12 mouse cellular contexts compared by ENCODE assay signal in the genomic region with DNA sequence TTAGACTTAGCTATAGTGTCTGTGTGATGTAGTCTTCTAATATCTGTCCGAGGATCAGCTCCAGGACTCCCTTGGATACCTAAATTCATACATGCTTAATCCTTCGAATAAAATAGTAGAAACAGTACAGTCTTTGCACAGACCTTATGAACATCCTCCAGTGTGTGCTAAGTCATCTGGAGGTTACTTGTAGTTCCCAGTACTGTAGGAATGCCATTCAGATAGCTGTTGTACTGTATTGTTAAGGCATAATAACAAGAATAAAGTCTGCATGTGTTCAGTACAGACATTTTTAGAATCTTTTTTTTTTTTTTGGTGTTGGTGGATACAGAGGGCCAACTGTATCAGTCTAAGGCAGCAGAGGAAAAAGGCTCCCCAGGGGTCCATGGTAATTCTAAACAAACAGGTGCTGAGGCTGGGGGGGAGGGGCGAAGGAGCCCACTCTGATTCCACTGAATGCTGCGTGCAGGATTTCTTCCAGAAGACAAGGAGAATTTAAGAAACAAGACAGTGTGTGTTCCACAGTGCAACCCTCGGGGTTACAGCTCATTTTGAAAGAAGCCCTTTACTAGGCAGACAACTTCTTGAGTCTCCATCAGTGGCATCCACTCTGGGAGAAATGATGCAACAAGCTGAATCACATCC.
DNase-seq lines count a peak whose midpoint lies in the region; ATAC-seq and TF ChIP-seq lines count a peak whose summit lies in the region.
"Had no signal": no experiment of that assay in that cellular context is flagged by ENCODE, and none has a peak within 500 bp of the region (broad histone marks: within the 10 kb centered on the region; RNA-seq: fewer than 3 reads in every experiment).

No protein-coding gene starts in this region.

- H3K27me3 ChIP-seq in heart, embryonic 11.5 days (ENCODE audit: control insufficient read depth, insufficient read depth, low read length), result no peaks in the 10 kb centered on the region
- H3K27me3 ChIP-seq in forebrain, embryonic 12.5 days, result peaks cover 4% of the 10 kb centered on the region; the same call in 1 of the 2 replicates
- no peaks in the 10 kb centered on the region for H3K27me3 ChIP-seq in limb, embryonic 10.5 days (ENCODE audit: low read depth, poor library complexity, severe bottlenecking)
- 0 out of 2 replicates have a peak, but pooled peaks cover 2% of the 10 kb centered on the region for H3K27me3 ChIP-seq in midbrain, embryonic 15.5 days (replicated peaks)
- H3K27me3 ChIP-seq in stomach, postnatal 0 days (ENCODE audit: control insufficient read depth, insufficient read depth, low read length), result no peaks in the 10 kb centered on the region
- H3K27me3 ChIP-seq: heart, embryonic 12.5 days had no signal

- H3K9me3 ChIP-seq in heart, embryonic 11.5 days (replicated peaks; ENCODE audit: control insufficient read depth, low read length), result no peaks in the 10 kb centered on the region
- H3K9me3 ChIP-seq in forebrain, embryonic 12.5 days, result no peaks in the 10 kb centered on the region
- no peaks in the 10 kb centered on the region for H3K9me3 ChIP-seq in limb, embryonic 10.5 days (replicated peaks)
- no peaks in the 10 kb centered on the region for H3K9me3 ChIP-seq in midbrain, embryonic 15.5 days
- no peaks in the 10 kb centered on the region for H3K9me3 ChIP-seq in stomach, postnatal 0 days (ENCODE audit: control insufficient read depth, low read length)
- H3K9me3 ChIP-seq: heart, embryonic 12.5 days had no signal

- no peaks in the 10 kb centered on the region for H3K36me3 ChIP-seq in heart, embryonic 11.5 days (ENCODE audit: control insufficient read depth, insufficient read depth, low read length)
- H3K36me3 ChIP-seq in forebrain, embryonic 12.5 days (replicated peaks), result no peaks in the 10 kb centered on the region
- H3K36me3 ChIP-seq in limb, embryonic 10.5 days, result no peaks in the 10 kb centered on the region
- no peaks in the 10 kb centered on the region for H3K36me3 ChIP-seq in midbrain, embryonic 15.5 days (replicated peaks)
- no peaks in the 10 kb centered on the region for H3K36me3 ChIP-seq in stomach, postnatal 0 days (ENCODE audit: control insufficient read depth, insufficient read depth, low read length)
- H3K36me3 ChIP-seq: heart, embryonic 12.5 days had no signal

- no peak overlapping the region for H3K9ac ChIP-seq in heart, embryonic 11.5 days (ENCODE audit: low read depth, low read length)
- H3K9ac ChIP-seq in forebrain, embryonic 12.5 days, result no peak overlapping the region
- no peak overlapping the region for H3K9ac ChIP-seq in midbrain, embryonic 15.5 days
- H3K9ac ChIP-seq in stomach, postnatal 0 days (ENCODE audit: low read length), result no peak overlapping the region

- WGBS in heart, embryonic 11.5 days (ENCODE audit: insufficient replicate concordance), result 71% methylated on average over 5 of the region's 5 CpGs
- 39% methylated on average over 5 of the region's 5 CpGs for WGBS in forebrain, embryonic 12.5 days
- 78% methylated on average over 5 of the region's 5 CpGs for WGBS in limb, embryonic 10.5 days
- 36% methylated on average over 5 of the region's 5 CpGs for WGBS in midbrain, embryonic 15.5 days
- 65% methylated on average over 5 of the region's 5 CpGs for WGBS in stomach, postnatal 0 days

- no peak overlapping the region for H3K4me2 ChIP-seq in heart, embryonic 11.5 days
- peak overlapping the region; percentile 34; the same call in 1 of the 2 replicates for H3K4me2 ChIP-seq in forebrain, embryonic 12.5 days
- H3K4me2 ChIP-seq in midbrain, embryonic 15.5 days, result no peak overlapping the region
- no peak overlapping the region for H3K4me2 ChIP-seq in stomach, postnatal 0 days (replicated peaks; ENCODE audit: low read depth)

- no peak for TF ChIP-seq CTCF in stomach, postnatal 0 days (IDR thresholded peaks at IDR 0.05; ENCODE audit: low read depth)

- no peaks in the 10 kb centered on the region for H3K4me1 ChIP-seq in heart, embryonic 11.5 days (ENCODE audit: control insufficient read depth, insufficient read depth, low read length)
- peaks cover 19% of the 10 kb centered on the region for H3K4me1 ChIP-seq in forebrain, embryonic 12.5 days
- H3K4me1 ChIP-seq in limb, embryonic 10.5 days, result peaks cover 12% of the 10 kb centered on the region; the same call in 1 of the 2 replicates
- peaks cover 19% of the 10 kb centered on the region for H3K4me1 ChIP-seq in midbrain, embryonic 15.5 days
- H3K4me1 ChIP-seq in stomach, postnatal 0 days (replicated peaks; ENCODE audit: control insufficient read depth, insufficient read depth), result no peaks in the 10 kb centered on the region
- H3K4me1 ChIP-seq: heart, embryonic 12.5 days; megakaryocyte, embryonic 14.5 days had no signal

- DNase-seq in heart, adult 11 months, result peak; percentile 25
- no peak for DNase-seq in limb, embryonic 10.5 days (ENCODE audit: low spot score)
- no peak for DNase-seq in layer of hippocampus, postnatal 25 days (ENCODE audit: extremely low spot score in 1 of 2, low spot score in 1 of 2)
- no peak for DNase-seq in kidney, adult 18-20 months
- DNase-seq in stomach, postnatal 0 days (ENCODE audit: low spot score), result no peak
- DNase-seq: cerebellum, adult 2 months; gastrocnemius, adult 2 months had no signal

- no peak overlapping the region for H3K4me3 ChIP-seq in heart, embryonic 11.5 days (ENCODE audit: low read depth, low read length)
- no peak overlapping the region for H3K4me3 ChIP-seq in forebrain, embryonic 12.5 days (replicated peaks)
- H3K4me3 ChIP-seq in limb, embryonic 10.5 days, result no peak overlapping the region
- H3K4me3 ChIP-seq in midbrain, embryonic 15.5 days, result no peak overlapping the region
- H3K4me3 ChIP-seq in stomach, postnatal 0 days (ENCODE audit: low read depth, low read length), result no peak overlapping the region
- H3K4me3 ChIP-seq: gastrocnemius, adult 2 months; heart, embryonic 12.5 days; megakaryocyte, embryonic 14.5 days had no signal

- no peak for TF ChIP-seq EP300 in stomach, postnatal 0 days (optimal IDR thresholded peaks at IDR 0.05)

- ATAC-seq in heart, embryonic 11.5 days (replicated peaks; ENCODE audit: insufficient number of reproducible peaks, low FRiP score, low TSS enrichment), result no peak
- peak; percentile 47 for ATAC-seq in forebrain, embryonic 12.5 days (ENCODE audit: low FRiP score)
- ATAC-seq in midbrain, embryonic 15.5 days (replicated peaks), result peak; percentile 67
- no peak for ATAC-seq in stomach, postnatal 0 days (ENCODE audit: low FRiP score, low TSS enrichment)

- no peak overlapping the region for H3K27ac ChIP-seq in heart, embryonic 11.5 days (ENCODE audit: low read depth, low read length)
- H3K27ac ChIP-seq in forebrain, embryonic 12.5 days, result peak overlapping the region; percentile 57; the same call in 1 of the 2 replicates
- H3K27ac ChIP-seq in limb, embryonic 10.5 days, result peak overlapping the region; percentile 58; the same call in 1 of the 2 replicates
- H3K27ac ChIP-seq in midbrain, embryonic 15.5 days, result peak overlapping the region; percentile 42; the same call in 1 of the 2 replicates
- no peak overlapping the region for H3K27ac ChIP-seq in stomach, postnatal 0 days (replicated peaks)
- H3K27ac ChIP-seq: gastrocnemius, adult 2 months had no signal

Comparison
In these comparisons a context has a peak if more than half of its experiments do, and no peak if none do; other contexts are left out.
1. ATAC-seq: peak in forebrain, embryonic 12.5 days (single experiment) and midbrain, embryonic 15.5 days (single experiment); none in heart, embryonic 11.5 days (single experiment) and stomach, postnatal 0 days (single experiment).
2. H3K27ac ChIP-seq: peak in forebrain, embryonic 12.5 days (single experiment), limb, embryonic 10.5 days (single experiment) and midbrain, embryonic 15.5 days (single experiment); none in heart, embryonic 11.5 days (single experiment) and stomach, postnatal 0 days (single experiment).